Mouse (Mus musculus): ENCODE results near the gene Gdf9.
A peak's percentile ranks its signal among the peaks of the same experiment; 100 is the strongest.

DNA sequence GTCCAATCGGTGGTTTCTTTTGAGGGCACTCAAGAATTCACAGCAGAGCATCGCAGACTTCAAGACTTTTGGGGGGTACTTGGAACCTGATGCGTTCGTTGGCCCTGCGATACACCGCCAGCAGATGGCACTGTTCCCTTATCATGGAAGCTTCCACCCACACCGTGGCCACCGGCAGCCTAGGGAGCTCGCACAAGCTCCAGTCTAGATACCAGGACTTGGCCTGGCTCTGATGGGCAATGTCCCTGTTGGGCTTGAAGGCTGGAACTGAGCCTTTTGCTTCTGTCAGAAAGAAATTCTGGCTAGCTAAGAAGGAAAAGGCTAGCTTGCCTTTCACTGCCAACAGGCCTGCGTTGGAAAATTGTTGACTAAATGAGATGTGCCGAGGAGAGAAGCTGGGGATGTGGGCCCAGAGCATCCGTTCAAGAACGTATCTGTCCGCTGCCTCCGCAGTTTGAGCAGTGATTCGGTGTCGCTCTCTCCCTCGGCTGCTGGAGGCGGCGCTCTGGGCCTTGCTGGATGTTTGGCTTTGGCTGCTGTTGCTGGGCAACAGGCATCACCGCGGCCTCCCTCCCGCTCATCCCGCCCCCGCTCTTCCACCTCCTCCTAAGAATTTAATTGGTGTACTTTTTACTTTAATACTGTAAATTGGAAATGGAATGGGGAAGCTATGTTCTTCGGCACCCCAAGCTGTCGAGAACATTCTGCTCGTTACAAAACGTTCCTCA, 39.3 kb downstream of the Gdf9 start, which contains the start of gene Gm9837:
- TF ChIP-seq CTCF (IDR thresholded peaks at IDR 0.05; ENCODE audit: borderline replicate concordance, insufficient read depth, low read length) = peak; percentile 97
- TF ChIP-seq POLR2A (IDR thresholded peaks at IDR 0.05; ENCODE audit: low read depth, low read length) = no peak; the same call in 1 of the 2 replicates

Measured in embryonic fibroblast, embryonic 13.5 days (primary cell).